Mouse (Mus musculus) brain, embryonic 18.5 days (tissue): ENCODE results near the gene Esp36.
"Not testable (repeated sequence)": the region's sequence is repeated elsewhere in the genome, so short reads cannot be mapped to it uniquely, and the experiment has no call there.

Experiments used
- DNase-seq: peaks from one replicate; pipeline ENCODE4 v3.0.0-alpha.2; 2012; ENCODE audit warnings: low read depth, low spot score

Gene Esp36

GRCm38 (mm10) chr17:38420085-38420484, at the start of gene Esp36:
Gene Esp36 (minus strand): TSS chr17:38420185.
- DNase-seq: no peak

- DNase-seq: not testable (repeated sequence)
These were observed 36.2 kb upstream of the Esp36 start for GRCm38 (mm10) chr17:38456206-38456605.

GRCm38 (mm10) chr17:38450688-38451087, 30.7 kb upstream of the Esp36 start:
- DNase-seq: no peak

GRCm38 (mm10) chr17:38406135-38406534, 13.8 kb downstream of the Esp36 start:
- no peak for DNase-seq

- DNase-seq: no peak
These were observed 28.2 kb downstream of the Esp36 start for GRCm38 (mm10) chr17:38391821-38392220.
